Mouse (Mus musculus) liver, postnatal 0 days (tissue): ENCODE results near the gene Ppp1r21.

ENCODE experiments used
- CTCF ChIP-seq: sonication (generic); IDR thresholded peaks from 2 replicates; pipeline ENCODE4 v1.5.1; 2016; ENCODE audit warnings: antibody characterized with exemption, low read depth
- EP300 ChIP-seq: IDR thresholded peaks from 2 replicates; pipeline ENCODE4 v1.6.1; 2016; ENCODE audit warnings: antibody characterized with exemption, low read depth, mild to moderate bottlenecking

DNA sequence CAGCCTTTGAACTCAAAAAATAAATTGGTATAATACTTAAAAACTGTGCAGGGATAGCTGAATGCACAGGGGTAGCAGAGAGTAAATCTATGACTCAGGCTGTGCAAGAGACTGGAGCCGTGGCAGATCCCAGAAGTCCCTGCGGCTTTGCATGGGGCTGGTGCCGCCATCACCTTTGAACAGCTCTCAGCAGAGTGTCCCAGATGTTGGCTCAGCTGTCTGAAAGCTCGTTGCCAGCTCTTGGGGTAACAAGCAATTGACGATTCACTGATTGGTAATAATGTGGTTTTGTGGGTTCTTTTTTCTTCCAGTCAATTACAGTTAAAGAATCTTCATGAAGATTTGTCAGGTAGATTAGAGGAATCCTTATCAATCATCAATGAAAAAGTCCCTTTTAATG lies 20.4 kb downstream of the Ppp1r21 start:
- TF ChIP-seq EP300 (no peak), CTCF (no peak)
